Mouse (Mus musculus): ENCODE data around the gene Slc9a8. TPM values are rescaled to one million over a fixed set of nuclear protein-coding genes. Genes with fewer than 3 reads are reported as not detected.

Gene Slc9a8
- polyA plus RNA-seq, 1 experiment from 2014 or later = 27.5 TPM

DNA sequence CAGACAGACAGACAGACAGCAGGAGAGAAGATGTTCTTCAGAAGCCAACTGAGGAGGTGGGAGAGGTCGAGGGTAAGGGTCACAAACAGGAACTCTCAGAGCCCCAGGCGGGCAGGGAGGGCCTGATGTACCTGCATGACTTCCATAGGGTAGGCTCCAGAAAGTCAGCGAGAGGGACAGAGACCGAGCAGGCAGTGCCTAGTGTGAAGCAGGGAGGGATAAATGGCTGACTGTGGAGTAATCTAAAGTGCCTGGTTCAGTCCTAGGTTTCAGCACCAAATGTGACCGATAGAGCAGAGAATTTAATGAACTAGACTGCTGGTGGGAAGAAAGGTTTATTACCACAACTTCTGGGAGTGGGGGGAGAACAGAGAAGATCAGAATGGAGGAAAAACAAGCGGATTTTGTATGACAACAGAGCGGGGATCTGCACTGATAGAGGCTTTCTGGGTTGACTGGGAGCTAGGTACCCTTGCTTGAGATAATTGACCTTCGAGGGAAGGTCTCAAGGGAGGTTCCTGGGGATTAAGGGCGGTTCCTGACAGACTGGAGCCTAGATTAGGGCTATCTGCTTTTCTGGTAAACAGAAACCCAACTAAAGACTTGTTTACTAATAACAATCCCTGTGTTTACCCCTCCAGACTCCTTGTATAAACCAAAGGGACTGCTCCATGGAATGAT, 9.4 kb downstream of the Slc9a8 start:
- Histone ChIP-seq H3K36me3 (ENCODE audit: control insufficient read depth, insufficient read depth, low read length) (peaks cover 32% of the 10 kb centered on the region), H3K27me3 (ENCODE audit: control insufficient read depth, insufficient read depth, low read length) (no peaks in the 10 kb centered on the region), H3K27ac (ENCODE audit: low read length) (no peak overlapping the region), H3K9me3 (ENCODE audit: control insufficient read depth, low read depth, low read length) (no peaks in the 10 kb centered on the region), H3K9ac (replicated peaks; ENCODE audit: low read depth, low read length) (no peak overlapping the region), H3K4me3 (ENCODE audit: low read depth, low read length) (no peak overlapping the region), H3K4me1 (ENCODE audit: control insufficient read depth, insufficient read depth, low read length) (no peaks in the 10 kb centered on the region), H3K4me2 (replicated peaks; ENCODE audit: low read depth, low read length) (no peak overlapping the region)
- ATAC-seq (ENCODE audit: insufficient number of reproducible peaks, insufficient read depth, low FRiP score, low read depth) = no peak; the same call in 1 of the 2 replicates
- WGBS = 62% methylated on average over 9 of the region's 9 CpGs

DNA sequence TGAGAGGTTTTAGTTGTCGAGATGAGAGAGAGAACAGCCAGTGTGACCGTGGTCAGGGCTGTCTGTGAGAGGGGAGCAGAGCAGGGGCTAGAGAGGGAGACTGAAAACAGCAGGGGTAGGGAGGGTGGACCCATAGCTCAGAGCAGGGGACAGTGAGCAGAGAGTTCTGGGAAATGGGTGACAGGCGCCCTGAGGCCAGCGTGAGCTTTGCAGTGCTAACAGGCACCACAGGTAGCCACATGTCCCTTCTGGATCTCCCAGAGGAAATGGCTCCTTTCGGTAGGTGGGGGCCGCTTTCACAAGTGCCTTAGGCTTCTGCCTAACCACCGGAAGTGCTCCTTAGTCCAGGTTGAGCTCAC, 9.9 kb downstream of the Slc9a8 start:
- no peak for ATAC-seq (ENCODE audit: insufficient number of reproducible peaks, insufficient read depth, low FRiP score, low read depth)
- H3K4me3 ChIP-seq (ENCODE audit: low read depth, low read length) = no peak overlapping the region
- H3K27me3 ChIP-seq (ENCODE audit: control insufficient read depth, insufficient read depth, low read length) = no peaks in the 10 kb centered on the region
- H3K4me1 ChIP-seq (ENCODE audit: control insufficient read depth, insufficient read depth, low read length) = no peaks in the 10 kb centered on the region
- H3K36me3 ChIP-seq (ENCODE audit: control insufficient read depth, insufficient read depth, low read length) = peaks cover 29% of the 10 kb centered on the region
- WGBS = 56% methylated on average over 7 of the region's 7 CpGs
- no peak overlapping the region for H3K4me2 ChIP-seq (replicated peaks; ENCODE audit: low read depth, low read length)
- no peak overlapping the region; the same call in 1 of the 2 replicates for H3K27ac ChIP-seq (ENCODE audit: low read length)
- no peaks in the 10 kb centered on the region for H3K9me3 ChIP-seq (ENCODE audit: control insufficient read depth, low read depth, low read length)
- no peak overlapping the region for H3K9ac ChIP-seq (replicated peaks; ENCODE audit: low read depth, low read length)

DNA sequence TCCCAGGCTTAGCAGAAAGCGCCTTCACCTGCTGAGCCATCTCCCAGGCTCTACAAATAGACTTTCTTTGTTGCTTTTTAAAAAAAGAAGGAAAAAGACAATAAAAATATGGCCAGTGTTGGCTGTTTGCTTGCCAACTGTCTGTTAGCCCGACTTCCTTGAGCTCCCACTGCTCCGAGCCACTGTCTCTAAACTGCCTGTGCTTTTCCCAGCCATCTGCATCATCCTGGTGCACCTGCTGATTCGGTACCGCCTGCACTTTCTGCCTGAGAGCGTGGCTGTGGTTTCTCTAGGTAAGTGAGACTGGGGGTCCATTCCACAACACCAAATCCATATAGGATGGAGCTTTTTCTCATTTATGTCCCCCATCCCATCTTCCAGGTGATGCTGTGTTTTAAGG, 13.1 kb downstream of the Slc9a8 start:
- Histone ChIP-seq H3K4me2 (replicated peaks; ENCODE audit: low read depth, low read length) (no peak overlapping the region), H3K27me3 (ENCODE audit: control insufficient read depth, insufficient read depth, low read length) (no peaks in the 10 kb centered on the region), H3K36me3 (ENCODE audit: control insufficient read depth, insufficient read depth, low read length) (peaks cover 17% of the 10 kb centered on the region), H3K9me3 (ENCODE audit: control insufficient read depth, low read depth, low read length) (no peaks in the 10 kb centered on the region), H3K4me1 (ENCODE audit: control insufficient read depth, insufficient read depth, low read length) (no peaks in the 10 kb centered on the region), H3K4me3 (ENCODE audit: low read depth, low read length) (no peak overlapping the region), H3K27ac (ENCODE audit: low read length) (no peak overlapping the region), H3K9ac (replicated peaks; ENCODE audit: low read depth, low read length) (no peak overlapping the region)
- no peak for ATAC-seq (ENCODE audit: insufficient number of reproducible peaks, insufficient read depth, low FRiP score, low read depth)
- 93% methylated on average over 6 of the region's 6 CpGs for WGBS

- Histone ChIP-seq H3K4me3 (ENCODE audit: low read depth, low read length) (no peak overlapping the region), H3K36me3 (ENCODE audit: control insufficient read depth, insufficient read depth, low read length) (peaks cover 19% of the 10 kb centered on the region), H3K27ac (ENCODE audit: low read length) (no peak overlapping the region), H3K9me3 (ENCODE audit: control insufficient read depth, low read depth, low read length) (no peaks in the 10 kb centered on the region), H3K4me1 (ENCODE audit: control insufficient read depth, insufficient read depth, low read length) (no peaks in the 10 kb centered on the region), H3K4me2 (replicated peaks; ENCODE audit: low read depth, low read length) (no peak overlapping the region), H3K27me3 (ENCODE audit: control insufficient read depth, insufficient read depth, low read length) (no peaks in the 10 kb centered on the region), H3K9ac (replicated peaks; ENCODE audit: low read depth, low read length) (no peak overlapping the region)
- 92% methylated on average over 2 of the region's 2 CpGs for WGBS
- ATAC-seq (ENCODE audit: insufficient number of reproducible peaks, insufficient read depth, low FRiP score, low read depth) = no peak
These were observed 14.1 kb downstream of the Slc9a8 start for GRCm38 (mm10) chr2:167435631-167436030.

- WGBS = 87% methylated on average over 5 of the region's 5 CpGs
- Histone ChIP-seq H3K9ac (replicated peaks; ENCODE audit: low read depth, low read length) (no peak overlapping the region), H3K9me3 (ENCODE audit: control insufficient read depth, low read depth, low read length) (no peaks in the 10 kb centered on the region), H3K4me3 (ENCODE audit: low read depth, low read length) (no peak overlapping the region), H3K4me1 (ENCODE audit: control insufficient read depth, insufficient read depth, low read length) (no peaks in the 10 kb centered on the region), H3K27ac (ENCODE audit: low read length) (no peak overlapping the region), H3K27me3 (ENCODE audit: control insufficient read depth, insufficient read depth, low read length) (no peaks in the 10 kb centered on the region), H3K36me3 (ENCODE audit: control insufficient read depth, insufficient read depth, low read length) (peaks cover 25% of the 10 kb centered on the region), H3K4me2 (replicated peaks; ENCODE audit: low read depth, low read length) (no peak overlapping the region)
- ATAC-seq (ENCODE audit: insufficient number of reproducible peaks, insufficient read depth, low FRiP score, low read depth) = no peak
These were observed 14.9 kb downstream of the Slc9a8 start for GRCm38 (mm10) chr2:167436371-167436770.

DNA sequence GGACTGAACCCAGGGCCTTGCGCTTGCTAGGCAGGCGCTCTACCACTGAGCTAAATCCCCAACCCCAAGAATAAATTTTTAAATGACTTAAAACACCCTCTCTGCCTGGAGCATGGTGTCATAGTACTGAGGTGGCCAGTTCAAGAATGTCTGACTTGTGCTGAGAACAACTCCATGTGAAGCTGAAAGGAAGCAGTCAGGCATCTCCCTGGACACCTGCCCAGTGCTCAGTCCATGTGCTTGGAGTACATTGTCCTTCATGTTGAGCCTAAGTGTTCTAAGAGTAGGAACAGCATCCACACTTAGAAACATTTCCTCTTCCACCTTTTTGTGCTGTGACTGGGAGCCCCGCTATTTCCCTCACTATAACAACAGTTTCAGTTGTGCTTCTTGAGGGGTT, 17.9 kb downstream of the Slc9a8 start:
- WGBS = 96% methylated on average over 3 of the region's 3 CpGs
- H3K4me3 ChIP-seq (ENCODE audit: low read depth, low read length) = no peak overlapping the region
- H3K9ac ChIP-seq (replicated peaks; ENCODE audit: low read depth, low read length) = no peak overlapping the region
- no peak for ATAC-seq (ENCODE audit: insufficient number of reproducible peaks, insufficient read depth, low FRiP score, low read depth)
- H3K27me3 ChIP-seq (ENCODE audit: control insufficient read depth, insufficient read depth, low read length) = no peaks in the 10 kb centered on the region
- no peaks in the 10 kb centered on the region for H3K9me3 ChIP-seq (ENCODE audit: control insufficient read depth, low read depth, low read length)
- no peak overlapping the region for H3K27ac ChIP-seq (ENCODE audit: low read length)
- H3K36me3 ChIP-seq (ENCODE audit: control insufficient read depth, insufficient read depth, low read length) = peaks cover 44% of the 10 kb centered on the region
- H3K4me2 ChIP-seq (replicated peaks; ENCODE audit: low read depth, low read length) = no peak overlapping the region
- no peaks in the 10 kb centered on the region for H3K4me1 ChIP-seq (ENCODE audit: control insufficient read depth, insufficient read depth, low read length)

DNA sequence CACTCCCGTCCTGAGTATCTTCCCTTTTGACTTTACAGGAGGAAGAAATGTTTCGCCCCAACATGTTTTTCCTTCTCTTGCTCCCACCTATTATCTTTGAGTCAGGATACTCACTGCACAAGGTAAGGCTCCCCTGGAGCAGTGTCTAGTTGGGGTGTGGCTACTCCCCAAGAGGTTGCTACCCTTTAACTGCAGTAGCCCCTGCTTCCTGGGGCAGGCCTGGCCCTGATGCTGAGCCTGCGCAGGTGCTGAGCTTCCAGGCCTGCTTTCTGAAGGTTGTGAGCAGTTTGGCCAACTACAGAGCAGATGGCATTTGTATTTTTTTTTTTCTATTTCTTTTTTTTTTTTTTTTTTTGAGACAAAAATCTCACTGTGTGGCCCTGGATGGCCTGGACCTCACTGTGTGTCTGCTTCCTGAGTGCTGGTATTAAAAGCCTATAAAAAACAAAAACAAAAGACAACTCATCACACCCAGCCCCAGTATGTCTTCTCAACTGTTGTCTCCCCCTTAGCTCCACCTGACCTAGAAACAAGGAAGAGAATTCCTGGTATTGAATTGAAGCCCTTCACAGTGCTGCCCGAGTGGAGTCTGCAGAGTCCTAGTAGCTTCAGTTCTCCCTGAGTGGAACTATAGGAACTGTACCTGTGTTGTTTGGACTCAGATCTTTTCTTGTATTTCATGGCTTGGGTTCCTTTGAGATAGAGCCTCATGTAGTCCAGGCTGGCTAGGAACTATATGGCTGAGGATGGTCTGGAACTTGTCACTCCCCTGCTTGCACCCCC, 22.1 kb downstream of the Slc9a8 start:
- Histone ChIP-seq H3K9ac (replicated peaks; ENCODE audit: low read depth, low read length) (no peak overlapping the region), H3K27me3 (ENCODE audit: control insufficient read depth, insufficient read depth, low read length) (no peaks in the 10 kb centered on the region), H3K4me2 (replicated peaks; ENCODE audit: low read depth, low read length) (no peak overlapping the region), H3K4me3 (ENCODE audit: low read depth, low read length) (no peak overlapping the region), H3K4me1 (ENCODE audit: control insufficient read depth, insufficient read depth, low read length) (no peaks in the 10 kb centered on the region), H3K27ac (ENCODE audit: low read length) (no peak overlapping the region), H3K36me3 (ENCODE audit: control insufficient read depth, insufficient read depth, low read length) (peaks cover 37% of the 10 kb centered on the region), H3K9me3 (ENCODE audit: control insufficient read depth, low read depth, low read length) (no peaks in the 10 kb centered on the region)
- no peak for ATAC-seq (ENCODE audit: insufficient number of reproducible peaks, insufficient read depth, low FRiP score, low read depth)
- WGBS = 96% methylated on average over 4 of the region's 4 CpGs

DNA sequence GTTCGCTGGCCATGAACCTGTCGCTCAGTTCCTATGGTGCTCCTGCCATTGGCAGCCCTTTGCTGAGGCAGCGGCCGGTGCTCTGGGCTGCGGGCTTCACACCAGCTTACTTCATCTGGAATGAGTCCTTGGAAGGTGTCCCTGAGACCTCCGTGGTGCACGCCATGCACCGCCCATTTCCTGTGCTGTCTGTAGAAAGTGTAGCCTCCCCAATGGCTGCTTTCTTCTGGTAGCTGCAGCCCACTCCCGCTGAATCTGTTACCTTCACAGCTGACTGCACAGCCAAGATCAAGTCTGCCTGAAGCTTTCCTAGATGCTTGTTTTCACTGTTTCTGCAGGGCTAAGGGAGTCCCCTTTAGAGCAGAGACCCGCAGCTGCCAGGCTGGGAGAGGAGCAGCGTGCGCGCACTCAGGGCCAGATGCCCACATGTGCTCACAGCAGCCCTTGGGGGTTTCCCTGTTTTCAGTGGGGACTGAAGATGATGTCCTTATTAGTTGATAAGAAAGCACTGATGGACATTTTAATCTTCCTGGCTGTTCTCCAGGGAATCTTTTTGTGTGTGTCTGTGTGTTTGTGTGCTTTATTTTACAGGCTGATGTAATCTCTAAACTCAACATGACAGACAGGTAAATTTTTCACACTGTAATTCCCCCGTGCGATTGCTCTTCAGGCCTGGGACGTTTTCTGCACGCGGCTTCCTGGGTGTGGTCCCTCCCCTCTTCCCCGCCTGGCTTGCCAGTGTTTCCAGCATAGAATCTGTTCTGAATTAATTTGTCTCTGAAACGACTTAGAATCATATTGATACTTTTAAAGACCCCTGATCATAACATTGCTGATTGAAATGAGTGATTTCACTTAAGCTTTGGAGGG, 24.6 kb downstream of the Slc9a8 start:
- Histone ChIP-seq H3K4me3 (ENCODE audit: low read depth, low read length) (no peak overlapping the region), H3K4me2 (replicated peaks; ENCODE audit: low read depth, low read length) (no peak overlapping the region), H3K27me3 (ENCODE audit: control insufficient read depth, insufficient read depth, low read length) (no peaks in the 10 kb centered on the region), H3K36me3 (ENCODE audit: control insufficient read depth, insufficient read depth, low read length) (peaks cover 46% of the 10 kb centered on the region), H3K4me1 (ENCODE audit: control insufficient read depth, insufficient read depth, low read length) (no peaks in the 10 kb centered on the region), H3K9me3 (ENCODE audit: control insufficient read depth, low read depth, low read length) (no peaks in the 10 kb centered on the region), H3K27ac (ENCODE audit: low read length) (no peak overlapping the region), H3K9ac (replicated peaks; ENCODE audit: low read depth, low read length) (no peak overlapping the region)
- WGBS = 86% methylated on average over 20 of the region's 20 CpGs
- ATAC-seq (ENCODE audit: insufficient number of reproducible peaks, insufficient read depth, low FRiP score, low read depth) = no peak
